23 mouse cellular contexts compared by ENCODE assay signal in genomic region chr5:73955691-73956090, GRCm38 (mm10).
"Had no signal": no experiment of that assay in that cellular context is flagged by ENCODE, and none has a peak within 500 bp of the region (broad histone marks: within the 10 kb centered on the region; RNA-seq: fewer than 3 reads in every experiment).

No protein-coding gene starts in this region.

- H3K4me2 ChIP-seq: heart, embryonic 11.5 days; heart, embryonic 13.5 days; heart, embryonic 15.5 days; hindbrain, embryonic 13.5 days; hindbrain, embryonic 15.5 days; kidney, embryonic 15.5 days; limb, embryonic 13.5 days; limb, embryonic 15.5 days; liver, embryonic 12.5 days had no signal

- H3K4me3 ChIP-seq: heart, adult 2 months; heart, embryonic 13.5 days; heart, embryonic 15.5 days; hindbrain, embryonic 13.5 days; hindbrain, embryonic 15.5 days; kidney, embryonic 15.5 days; limb, embryonic 13.5 days; limb, embryonic 15.5 days; liver, embryonic 12.5 days had no signal

- H3K27ac ChIP-seq: heart, adult 2 months; heart, embryonic 13.5 days; heart, embryonic 15.5 days; hindbrain, embryonic 13.5 days; hindbrain, embryonic 15.5 days; hindbrain, postnatal 0 days; kidney, embryonic 15.5 days; kidney, postnatal 0 days; limb, embryonic 13.5 days; limb, embryonic 15.5 days; liver, embryonic 12.5 days had no signal

- H3K27me3 ChIP-seq: heart, embryonic 13.5 days; heart, embryonic 15.5 days; hindbrain, embryonic 13.5 days; hindbrain, embryonic 15.5 days; kidney, embryonic 15.5 days; limb, embryonic 13.5 days; limb, embryonic 15.5 days; liver, embryonic 12.5 days had no signal

- H3K4me1 ChIP-seq: heart, embryonic 13.5 days; heart, embryonic 15.5 days; limb, embryonic 15.5 days; liver, embryonic 12.5 days had no signal

- ATAC-seq: hindbrain, postnatal 0 days; intestine, embryonic 16.5 days; liver, embryonic 12.5 days had no signal

- H3K9me3 ChIP-seq: heart, embryonic 13.5 days; heart, embryonic 15.5 days; hindbrain, embryonic 13.5 days; hindbrain, embryonic 15.5 days; kidney, embryonic 15.5 days; limb, embryonic 13.5 days; limb, embryonic 15.5 days; liver, embryonic 12.5 days had no signal

- H3K9ac ChIP-seq: heart, embryonic 13.5 days; heart, embryonic 15.5 days; hindbrain, embryonic 13.5 days; hindbrain, embryonic 15.5 days; kidney, embryonic 15.5 days; limb, embryonic 13.5 days; limb, embryonic 15.5 days; liver, embryonic 12.5 days had no signal

- H3K36me3 ChIP-seq: heart, embryonic 13.5 days; heart, embryonic 15.5 days; hindbrain, embryonic 13.5 days; hindbrain, embryonic 15.5 days; kidney, embryonic 15.5 days; limb, embryonic 13.5 days; limb, embryonic 15.5 days; liver, embryonic 12.5 days had no signal

- DNase-seq: gastrocnemius, postnatal 14 days; gastrocnemius, postnatal 36 days; heart, adult 2 months; heart, postnatal 14 days; heart, postnatal 36 days; kidney, adult 11 months; kidney, adult 2 months; kidney, adult 9 months; kidney, postnatal 14 days; kidney, postnatal 36 days; layer of hippocampus, postnatal 36 days had no signal
